Mouse (Mus musculus): Measurements from ENCODE around the gene Lgr4. TPM values are rescaled to one million over a fixed set of nuclear protein-coding genes. Genes with fewer than 3 reads are reported as not detected.

The Lgr4 gene
- total and polyA plus RNA-seq, 3 experiments: 4.3 to 4.5 TPM; not detected in 1

DNA sequence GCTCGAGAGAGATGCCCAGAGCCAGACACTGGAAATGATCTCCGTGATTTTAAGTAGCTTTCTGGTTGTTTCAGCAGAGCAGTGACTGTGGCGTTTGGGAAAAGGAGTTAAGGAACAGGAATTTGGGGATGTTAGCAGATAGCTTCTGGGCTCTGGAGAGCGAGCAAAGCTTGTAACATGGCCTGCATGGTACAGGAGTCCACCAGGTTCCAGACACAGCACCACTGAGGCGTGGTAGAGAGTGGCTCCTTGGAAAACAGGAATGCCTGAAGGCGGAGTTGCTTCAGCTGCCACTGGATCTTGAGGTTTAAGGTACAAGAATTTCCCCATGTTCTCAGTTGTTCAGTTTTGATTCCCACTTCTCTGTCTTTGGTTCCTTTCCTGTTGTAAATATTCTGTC is 59.9 kb downstream of the Lgr4 start:
- Histone ChIP-seq H3K27me3 (ENCODE audit: control insufficient read depth in 1 of 2, insufficient read depth in 2 of 2, low read length in 2 of 2) (no peaks in the 10 kb centered on the region), H3K4me1 (ENCODE audit: control insufficient read depth in 1 of 2, insufficient read depth in 2 of 2, low read length in 2 of 2) (peaks cover 3 to 6% of the 10 kb centered on the region in 2 experiments; a peak in 2 of 4 replicates), H3K9ac (ENCODE audit: control insufficient read depth, low read depth, low read length, poor library complexity, severe bottlenecking) (no peak overlapping the region), H3K4me3 (ENCODE audit: control insufficient read depth in 1 of 2, insufficient read depth in 1 of 2, low read depth in 2 of 2, low read length in 2 of 2) (no peak overlapping the region), H3K79me2 (ENCODE audit: control insufficient read depth, insufficient read depth, low read length, poor library complexity) (no peaks in the 10 kb centered on the region), H3K36me3 (ENCODE audit: control insufficient read depth in 1 of 2, insufficient read depth in 2 of 2, low read length in 2 of 2) (peaks cover 0 to 6% of the 10 kb centered on the region in 2 experiments; a peak in 2 of 4 replicates), H3K27ac (ENCODE audit: control insufficient read depth, low read depth, low read length) (no peak overlapping the region), H3K9me3 (replicated peaks; ENCODE audit: insufficient read depth, low read length) (no peaks in the 10 kb centered on the region)
- TF ChIP-seq MEF2A (IDR thresholded peaks at IDR 0.05; ENCODE audit: extremely low read depth, insufficient replicate concordance, low read depth, low read length, poor library complexity, severe bottlenecking) (no peak), BHLHE40 (IDR thresholded peaks at IDR 0.05; ENCODE audit: borderline replicate concordance, low read depth, low read length) (no peak), EP300 (IDR thresholded peaks at IDR 0.05; ENCODE audit: low read depth in 1 of 2, low read length in 2 of 2) (no peak), ZC3H11A (IDR thresholded peaks at IDR 0.05; ENCODE audit: low read depth, low read length) (no peak), MYC (IDR thresholded peaks at IDR 0.05; ENCODE audit: low read depth, low read length) (no peak), RCOR1 (IDR thresholded peaks at IDR 0.05; ENCODE audit: low read depth, low read length) (no peak), SMC3 (IDR thresholded peaks at IDR 0.05; ENCODE audit: low read depth, low read length) (no peak), RAD21 (IDR thresholded peaks at IDR 0.05; ENCODE audit: low read depth, low read length) (no peak), CHD1 (IDR thresholded peaks at IDR 0.05; ENCODE audit: low read depth, low read length) (no peak), CHD2 (IDR thresholded peaks at IDR 0.05; ENCODE audit: low read length) (no peak), ZKSCAN1 (IDR thresholded peaks at IDR 0.05; ENCODE audit: low read depth, low read length) (no peak), ETS1 (IDR thresholded peaks at IDR 0.05; ENCODE audit: low read depth, low read length) (no peak), USF1 (IDR thresholded peaks at IDR 0.05; ENCODE audit: low read depth, low read length) (no peak), NELFE (IDR thresholded peaks at IDR 0.05; ENCODE audit: low read depth, low read length) (no peak), KAT2A (conservative IDR thresholded peaks at IDR 0.05; ENCODE audit: low read depth, low read length) (no peak), POLR2AphosphoS5 (IDR thresholded peaks at IDR 0.05; ENCODE audit: borderline replicate concordance, low read depth, low read length) (no peak), GABPA (IDR thresholded peaks at IDR 0.05; ENCODE audit: low read depth, low read length) (no peak), POLR2AphosphoS2 (IDR thresholded peaks at IDR 0.05; ENCODE audit: low read length) (no peak), MYB (IDR thresholded peaks at IDR 0.05; ENCODE audit: low read depth, low read length) (no peak), HCFC1 (IDR thresholded peaks at IDR 0.05; ENCODE audit: low read depth, low read length) (no peak)
- DNase-seq (ENCODE audit: low read depth, low spot score): no peak

DNA sequence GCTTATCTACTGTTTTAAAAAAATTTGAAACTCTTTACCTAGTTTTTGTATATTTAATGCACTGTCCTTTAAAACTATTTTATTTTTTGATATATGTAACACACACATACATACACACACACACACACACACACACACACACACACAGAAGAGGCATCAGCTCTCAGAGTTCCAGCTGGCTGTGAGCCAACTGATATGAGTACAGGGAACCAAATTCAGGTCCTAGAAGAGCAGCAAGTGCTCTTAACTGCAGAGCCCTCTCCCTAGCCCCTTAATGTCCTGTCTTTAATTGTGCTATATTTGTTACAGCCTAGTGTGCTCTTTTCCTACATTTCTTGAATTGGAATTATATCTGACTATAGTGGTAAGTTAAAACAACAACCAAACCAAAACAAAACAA is 61.8 kb downstream of the Lgr4 start:
- peak; percentile 91 for DNase-seq (ENCODE audit: low read depth, low spot score)
- Histone ChIP-seq H3K4me3 (ENCODE audit: control insufficient read depth in 1 of 2, insufficient read depth in 1 of 2, low read depth in 2 of 2, low read length in 2 of 2) (no peak overlapping the region), H3K9ac (ENCODE audit: control insufficient read depth, low read depth, low read length, poor library complexity, severe bottlenecking) (no peak overlapping the region), H3K79me2 (ENCODE audit: control insufficient read depth, insufficient read depth, low read length, poor library complexity) (no peaks in the 10 kb centered on the region), H3K4me1 (ENCODE audit: control insufficient read depth in 1 of 2, insufficient read depth in 2 of 2, low read length in 2 of 2) (peaks cover 3 to 6% of the 10 kb centered on the region in 2 experiments; a peak in 2 of 4 replicates), H3K36me3 (ENCODE audit: control insufficient read depth in 1 of 2, insufficient read depth in 2 of 2, low read length in 2 of 2) (peaks cover 0 to 6% of the 10 kb centered on the region in 2 experiments; a peak in 2 of 4 replicates), H3K9me3 (replicated peaks; ENCODE audit: insufficient read depth, low read length) (no peaks in the 10 kb centered on the region), H3K27me3 (ENCODE audit: control insufficient read depth in 1 of 2, insufficient read depth in 2 of 2, low read length in 2 of 2) (no peaks in the 10 kb centered on the region), H3K27ac (ENCODE audit: control insufficient read depth, low read depth, low read length) (no peak overlapping the region)
- TF ChIP-seq SIN3A (IDR thresholded peaks at IDR 0.05; ENCODE audit: low read length) (peak; percentile 32; the same call in 1 of the 2 replicates), MYC (IDR thresholded peaks at IDR 0.05; ENCODE audit: low read depth, low read length) (0 out of 2 replicates have a peak, but pooled peaks have one; percentile 25), ETS1 (IDR thresholded peaks at IDR 0.05; ENCODE audit: low read depth, low read length) (0 out of 2 replicates have a peak, but pooled peaks have one; percentile 53), GATA1 (IDR thresholded peaks at IDR 0.05; ENCODE audit: low read depth, low read length) (0 out of 2 replicates have a peak, but pooled peaks have one; percentile 57), E2F4 (IDR thresholded peaks at IDR 0.05; ENCODE audit: borderline replicate concordance, low read depth, low read length) (no peak), RCOR1 (IDR thresholded peaks at IDR 0.05; ENCODE audit: low read depth, low read length) (peak; percentile 63), POLR2AphosphoS2 (IDR thresholded peaks at IDR 0.05; ENCODE audit: low read length) (no peak), NRF1 (IDR thresholded peaks at IDR 0.05; ENCODE audit: insufficient read depth, low read depth, low read length, poor library complexity, severe bottlenecking) (no peak), TCF12 (IDR thresholded peaks at IDR 0.05; ENCODE audit: low read depth, low read length) (no peak; the same call in 1 of the 2 replicates), EP300 (IDR thresholded peaks at IDR 0.05; ENCODE audit: low read depth in 1 of 2, low read length in 2 of 2) (peak; percentile 10 to 57; a peak in 3 of 4 replicates)

Measured in MEL (cell line).